Mouse (Mus musculus) heart, adult 2 months (tissue): ENCODE results near the gene Zfp185. TPM values are rescaled to one million over a fixed set of nuclear protein-coding genes. Genes with fewer than 3 reads are reported as not detected.
"Not testable (repeated sequence)": the region's sequence is repeated elsewhere in the genome, so short reads cannot be mapped to it uniquely, and the experiment has no call there.

Experiments used
- DNase-seq, 2 experiments: peaks; one replicate each; pipeline ENCODE4 v3.0.0; 2021
- H3K27ac ChIP-seq: fragments of 200-600 bp; 2 replicates; pipeline ENCODE4 v1.8.1; 2022
- H3K27me3 ChIP-seq: fragments of 200-500 bp; 2 replicates; pipeline ENCODE4 v1.6.1; 2012; ENCODE audit warnings: mild to moderate bottlenecking, low read length, inconsistent platforms, mixed read lengths; ENCODE audit not compliant: control insufficient read depth, insufficient read depth
- H3K36me3 ChIP-seq: fragments of 200-500 bp; 2 replicates; pipeline ENCODE4 v1.6.1; 2012; ENCODE audit warnings: low read length, inconsistent platforms; ENCODE audit not compliant: control insufficient read depth, insufficient read depth
- H3K4me1 ChIP-seq: fragments of 200-500 bp; 2 replicates; pipeline ENCODE4 v1.6.1; 2011; ENCODE audit warnings: low read length; ENCODE audit not compliant: control insufficient read depth, insufficient read depth
- H3K4me3 ChIP-seq: fragments of 200-600 bp; 2 replicates; pipeline ENCODE4 v1.8.1; 2022
- H3K79me2 ChIP-seq: fragments of 200-500 bp; replicated peaks from 2 replicates; pipeline ENCODE4 v1.6.1; 2012; ENCODE audit warnings: mild to moderate bottlenecking, inconsistent platforms, low read length, moderate library complexity, mixed read lengths; ENCODE audit not compliant: control insufficient read depth, insufficient read depth
- H3K9ac ChIP-seq: fragments of 200-500 bp; 2 replicates; pipeline ENCODE4 v1.6.1; 2012; ENCODE audit warnings: low read depth, mild to moderate bottlenecking, control low read depth, inconsistent platforms, low read length, mixed read lengths
- CTCF ChIP-seq: fragments of 200-600 bp; IDR thresholded peaks from 2 replicates; pipeline ENCODE4 v1.8.1; 2022; ENCODE audit warnings: antibody characterized with exemption, mild to moderate bottlenecking, moderate library complexity
- EP300 ChIP-seq: fragments of 200-500 bp; IDR thresholded peaks from 2 replicates; pipeline ENCODE4 v1.6.1; 2011; ENCODE audit warnings: low read depth, low read length, control low read depth; ENCODE audit not compliant: insufficient read depth
- POLR2A ChIP-seq: fragments of 200-500 bp; IDR thresholded peaks from 2 replicates; pipeline ENCODE4 v1.6.1; 2011; ENCODE audit warnings: mild to moderate bottlenecking, low read depth, low read length, control low read depth; ENCODE audit not compliant: insufficient read depth
- WGBS: fragments of 180-500 bp; shearing (Covaris S2); methylation state at CpG from one replicate; pipeline ENCODE4 v1.1.7; 2018; 5-methylcytosine and 5-hydroxymethylcytosine counted together
- intact Hi-C: fragments of 180-260 bp; cut with DNase I; formaldehyde crosslinking; loops from one replicate; pipeline ENCODE4 v1.15.1; 2025
- microRNA-seq, 2 experiments: library from miRNA; unstranded; fragments of <30 nt; microRNA quantifications; one replicate each; pipeline ENCODE4 v1.2.0; 2021
- polyA plus RNA-seq: library from polyadenylated mRNA; depleted of rRNA; stranded (reverse); fragments of >200 nt; gene quantifications from 2 replicates; pipeline ENCODE4 v1.2.3, GENCODE M21; 2012; rRNA removed
- total RNA-seq, 2 experiments: library from RNA; stranded (reverse); gene quantifications; 2 replicates each; pipeline ENCODE4 v1.2.3; 2021

The Zfp185 gene
- total and polyA plus RNA-seq, 3 experiments = 0.81 to 1.2 (median 1.2) TPM

DNA sequence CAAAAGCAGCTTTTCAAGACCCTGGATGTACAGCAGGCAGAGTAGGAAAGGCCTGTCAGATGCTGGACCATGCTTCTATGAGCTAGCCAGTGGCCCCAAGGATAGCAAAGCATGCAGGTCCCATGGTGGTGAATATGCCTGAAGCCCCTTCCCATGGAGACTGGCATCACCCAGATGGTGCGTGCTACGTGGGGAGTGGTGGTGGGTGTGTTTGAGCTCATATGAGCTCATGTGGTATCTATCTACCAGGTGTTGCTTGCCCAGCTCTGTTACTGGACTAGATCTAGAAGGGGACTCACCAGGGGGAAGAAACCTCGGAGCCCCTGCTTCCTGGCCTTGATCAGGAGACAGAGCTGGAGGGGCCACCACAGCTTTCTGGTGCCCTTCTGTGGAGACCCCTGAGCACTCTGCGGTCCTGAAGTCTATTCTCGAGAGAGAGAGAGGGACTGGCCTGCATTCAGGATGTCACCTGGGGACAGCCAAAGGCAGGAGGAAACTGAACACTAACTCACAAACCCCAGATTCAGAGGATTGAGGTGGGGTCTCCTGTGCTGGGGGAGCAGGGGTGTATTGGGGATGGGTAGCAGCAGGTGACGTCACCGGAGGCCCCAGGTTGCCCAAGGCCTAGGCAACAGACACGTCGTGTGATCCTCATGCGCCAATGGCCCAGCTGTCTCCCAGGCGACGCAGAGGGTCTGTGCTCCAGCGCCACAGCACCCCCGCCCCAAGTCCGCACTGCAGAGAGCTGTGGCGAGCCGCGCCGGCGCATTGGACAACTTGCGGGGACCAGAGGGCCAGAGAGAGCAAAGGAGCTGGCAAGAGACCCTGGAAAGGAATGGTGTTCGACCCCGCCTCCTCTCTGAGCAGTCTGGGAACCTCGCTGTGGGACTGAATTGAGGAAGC is 76.6 kb downstream of the Zfp185 start:
- intact Hi-C loops = no loop called here
- DNase-seq = no peak
- TF ChIP-seq EP300 = no peak
- no peak for TF ChIP-seq POLR2A
- no peak for TF ChIP-seq CTCF
- H3K4me3 ChIP-seq = no peak overlapping the region
- H3K79me2 ChIP-seq = no peaks in the 10 kb centered on the region
- no peak overlapping the region for H3K9ac ChIP-seq
- H3K4me1 ChIP-seq = no peaks in the 10 kb centered on the region
- WGBS = 42% methylated on average over 24 of the region's 24 CpGs
- H3K27ac ChIP-seq = no peak overlapping the region
- H3K36me3 ChIP-seq = no peaks in the 10 kb centered on the region
- no peaks in the 10 kb centered on the region for H3K27me3 ChIP-seq

GRCm38 (mm10) chrX:73064415-73064793 is 77.3 kb downstream of the Zfp185 start, which contains the start of gene Pnma3:
Pnma3 (plus strand) TSS chrX:73064787.
- Histone ChIP-seq H3K4me1 (no peaks in the 10 kb centered on the region), H3K79me2 (no peaks in the 10 kb centered on the region), H3K27me3 (no peaks in the 10 kb centered on the region), H3K9ac (no peak within 1 kb of the TSS), H3K4me3 (no peak within 1 kb of the TSS), H3K27ac (no peak within 1 kb of the TSS), H3K36me3 (no peaks in the 10 kb centered on the region)
- no peak for TF ChIP-seq CTCF
- TF ChIP-seq EP300 = no peak
- no peak for TF ChIP-seq POLR2A
- no peak for DNase-seq
- intact Hi-C loops = no loop called here
- 36% methylated on average over 7 of the region's 7 CpGs for WGBS

DNA sequence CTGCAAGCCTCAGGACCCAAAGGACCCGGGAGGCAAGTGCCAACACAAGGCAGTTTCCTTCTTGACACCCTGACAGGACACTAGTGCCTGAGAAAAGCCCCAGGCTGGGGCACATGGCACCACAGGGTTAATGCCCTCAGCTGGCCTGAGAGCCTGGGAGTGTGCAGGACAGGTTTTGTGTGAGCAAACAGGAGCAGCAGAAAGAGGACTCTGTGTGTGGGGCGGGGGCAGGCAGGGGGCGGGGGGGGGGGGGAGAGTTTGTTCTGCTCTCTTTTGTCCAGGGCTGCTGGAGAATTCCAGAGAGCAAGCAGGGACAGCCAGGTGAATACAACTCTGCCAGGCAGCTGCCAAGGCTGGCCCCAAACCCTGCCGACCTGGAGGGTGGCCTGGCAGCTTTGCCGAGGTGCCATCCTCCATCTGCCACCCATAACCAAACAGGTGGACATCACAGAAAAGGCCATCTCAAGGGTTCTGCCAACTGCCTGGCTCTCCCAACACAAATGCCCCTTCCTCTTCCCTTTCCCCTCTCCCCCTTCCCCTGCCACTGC is 79.7 kb downstream of the Zfp185 start:
- WGBS = 89% methylated on average over 2 of the region's 5 CpGs
- H3K27ac ChIP-seq, intact Hi-C loops, H3K27me3 ChIP-seq, DNase-seq, H3K36me3 ChIP-seq, H3K79me2 ChIP-seq, H3K4me1 ChIP-seq, H3K4me3 ChIP-seq, H3K9ac ChIP-seq: not testable (repeated sequence)

Small RNA genes within 50 kb of the gene (microRNA-seq; reads per million reads assigned to microRNA genes)
- 0 to 0.77 reads per million in 2 experiments for gene Mir2137

Other genes starting within 250 kb of the Zfp185 start
- not detected for gene Gabrq, start 162.2 kb upstream of the Zfp185 start, total RNA-seq
- gene Gabrq, start 162.2 kb upstream of the Zfp185 start, polyA plus RNA-seq = 0.08 and 0.32 TPM in 2 replicates
- 10 to 100 TPM; 25.9 to 31.5 TPM for gene Cetn2, start 68.9 kb upstream of the Zfp185 start, total RNA-seq
- 9.4 and 14.9 TPM in 2 replicates for gene Cetn2, start 68.9 kb upstream of the Zfp185 start, polyA plus RNA-seq
- 1 to 10 TPM; 4.3 to 4.8 TPM for gene Nsdhl, start 68.8 kb upstream of the Zfp185 start, total RNA-seq
- 5.2 and 8.5 TPM in 2 replicates for gene Nsdhl, start 68.8 kb upstream of the Zfp185 start, polyA plus RNA-seq
- gene Pnma5, start 49.8 kb downstream of the Zfp185 start, total RNA-seq = not detected
- not detected in 2 replicates for gene Pnma5, start 49.8 kb downstream of the Zfp185 start, polyA plus RNA-seq
- not detected for gene Pnma3, start 77.4 kb downstream of the Zfp185 start, total RNA-seq
- gene Pnma3, start 77.4 kb downstream of the Zfp185 start, polyA plus RNA-seq = 0.06 TPM in 1 of 2 replicates, not detected in the other
- gene Xlr4a, start 95.1 kb downstream of the Zfp185 start, total RNA-seq = 1 to 10 TPM in 1 of 2 experiments, under 1 TPM in 1; 0.68 to 3.4 TPM
- gene Xlr4a, start 95.1 kb downstream of the Zfp185 start, polyA plus RNA-seq = 0.15 and 0.39 TPM in 2 replicates
- gene Xlr3a, start 109.8 kb downstream of the Zfp185 start, total RNA-seq = 1 to 10 TPM in 1 of 2 experiments, under 1 TPM in 1; 0.32 to 1.3 TPM
- gene Xlr3a, start 109.8 kb downstream of the Zfp185 start, polyA plus RNA-seq = 0.23 and 0.76 TPM in 2 replicates
- not detected for gene Gm14685, start 129.7 kb downstream of the Zfp185 start, total RNA-seq
- 0.08 TPM in 1 of 2 replicates, not detected in the other for gene Gm14685, start 129.7 kb downstream of the Zfp185 start, polyA plus RNA-seq
- gene Xlr5b, start 161.5 kb downstream of the Zfp185 start, total RNA-seq = not detected
- gene Xlr5b, start 161.5 kb downstream of the Zfp185 start, polyA plus RNA-seq = not detected in 2 replicates
- gene DXBay18, start 162.1 kb downstream of the Zfp185 start, total RNA-seq = not detected
- not detected in 2 replicates for gene DXBay18, start 162.1 kb downstream of the Zfp185 start, polyA plus RNA-seq
- not detected for gene Spin2d, start 189.7 kb downstream of the Zfp185 start, total RNA-seq
- gene Spin2d, start 189.7 kb downstream of the Zfp185 start, polyA plus RNA-seq = not detected in 2 replicates
- gene Xlr3b, start 204.9 kb downstream of the Zfp185 start, total RNA-seq = under 1 TPM; 0.25 to 0.99 TPM
- gene Xlr3b, start 204.9 kb downstream of the Zfp185 start, polyA plus RNA-seq = 0.35 and 0.59 TPM in 2 replicates
- 1 to 10 TPM in 1 of 2 experiments, under 1 TPM in 1; 0.32 to 1.9 TPM for gene Xlr4b, start 227.0 kb downstream of the Zfp185 start, total RNA-seq
- gene Xlr4b, start 227.0 kb downstream of the Zfp185 start, polyA plus RNA-seq = 0.20 and 0.29 TPM in 2 replicates
- gene F8a, start 241.0 kb downstream of the Zfp185 start, total RNA-seq = 1 to 10 TPM; 6.0 to 6.9 TPM
- 5.1 and 5.9 TPM in 2 replicates for gene F8a, start 241.0 kb downstream of the Zfp185 start, polyA plus RNA-seq